Mouse (Mus musculus) testis, adult 2 months (tissue): ENCODE results near the gene Kank2. TPM values are rescaled to one million over a fixed set of nuclear protein-coding genes. Genes with fewer than 3 reads are reported as not detected.
"Not testable (repeated sequence)": the region's sequence is repeated elsewhere in the genome, so short reads cannot be mapped to it uniquely, and the experiment has no call there.

ENCODE experiments used
- H3K27ac ChIP-seq: fragments of 200-500 bp; 2 replicates; pipeline ENCODE4 v1.5.1; 2012; ENCODE audit warnings: low read depth, low read length; ENCODE audit not compliant: control insufficient read depth, insufficient read depth
- H3K27me3 ChIP-seq: fragments of 200-500 bp; 2 replicates; pipeline ENCODE4 v1.6.1; 2012; ENCODE audit warnings: mild to moderate bottlenecking, low read length, moderate library complexity; ENCODE audit not compliant: control insufficient read depth, insufficient read depth
- H3K36me3 ChIP-seq: fragments of 200-500 bp; 2 replicates; pipeline ENCODE4 v1.6.1; 2012; ENCODE audit warnings: mild to moderate bottlenecking, low read length; ENCODE audit not compliant: control insufficient read depth, insufficient read depth
- H3K4me1 ChIP-seq: fragments of 200-500 bp; 2 replicates; pipeline ENCODE4 v1.6.1; 2012; ENCODE audit warnings: low read length; ENCODE audit not compliant: control insufficient read depth, insufficient read depth
- H3K4me3 ChIP-seq: fragments of 200-500 bp; 2 replicates; pipeline ENCODE4 v1.5.1; 2012; ENCODE audit warnings: low read depth, mild to moderate bottlenecking, low read length, moderate library complexity, mixed read lengths; ENCODE audit not compliant: control insufficient read depth
- CTCF ChIP-seq: fragments of 200-500 bp; IDR thresholded peaks from 2 replicates; pipeline ENCODE4 v1.5.1; 2012; ENCODE audit warnings: low read depth, mild to moderate bottlenecking, inconsistent platforms, low read length, moderate library complexity; ENCODE audit not compliant: control insufficient read depth, insufficient read depth, insufficient replicate concordance
- POLR2A ChIP-seq: fragments of 200-500 bp; IDR thresholded peaks from 2 replicates; pipeline ENCODE4 v1.6.1; 2012; ENCODE audit warnings: low read depth, mild to moderate bottlenecking, inconsistent platforms, low read length, moderate library complexity; ENCODE audit not compliant: control insufficient read depth
- polyA plus RNA-seq: library from polyadenylated mRNA; depleted of rRNA; stranded (reverse); fragments of >200 nt; gene quantifications from 2 replicates; pipeline ENCODE4 v1.2.3, GENCODE M21; 2012

The Kank2 gene
- polyA plus RNA-seq, 1 experiment = 6.9 TPM

- peaks cover 2% of the 10 kb centered on the region for H3K4me1 ChIP-seq
- H3K4me3 ChIP-seq = no peak overlapping the region
- H3K27ac ChIP-seq = peak overlapping the region; percentile 9
- H3K27me3 ChIP-seq = no peaks in the 10 kb centered on the region
- TF ChIP-seq POLR2A (no peak), CTCF (no peak)
- H3K36me3 ChIP-seq = no peaks in the 10 kb centered on the region
These were observed 5.9 kb downstream of the Kank2 start for GRCm38 (mm10) chr9:21792644-21793043.

DNA sequence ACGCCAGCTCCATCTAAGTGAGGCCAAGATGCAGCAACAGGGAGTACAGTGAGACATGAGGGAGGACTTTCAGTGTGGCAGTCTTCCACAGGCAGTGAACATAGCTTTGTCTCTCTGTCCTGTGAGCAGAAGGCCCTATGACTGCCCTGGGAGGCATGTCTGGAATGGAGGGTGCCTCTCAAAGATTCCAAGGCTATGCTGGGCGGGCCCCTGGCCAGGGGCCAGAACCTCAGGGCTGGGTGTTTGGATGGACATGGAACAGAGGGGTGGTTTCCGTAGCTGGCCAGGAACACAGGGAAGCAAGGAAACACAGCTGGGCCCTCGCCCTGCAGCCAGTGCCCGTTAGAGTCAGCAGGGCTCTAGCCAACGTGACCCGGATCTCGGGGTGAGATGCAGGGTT, 6.7 kb downstream of the Kank2 start:
- Histone ChIP-seq H3K27me3 (no peaks in the 10 kb centered on the region), H3K27ac (peak overlapping the region; percentile 5), H3K36me3 (no peaks in the 10 kb centered on the region), H3K4me3 (no peak overlapping the region), H3K4me1 (no peaks in the 10 kb centered on the region)
- TF ChIP-seq CTCF = no peak
- no peak for TF ChIP-seq POLR2A

GRCm38 (mm10) chr9:21788234-21788633, 10.3 kb downstream of the Kank2 start:
- no peak for TF ChIP-seq POLR2A
- TF ChIP-seq CTCF = no peak
- Histone ChIP-seq H3K4me3 (no peak overlapping the region), H3K4me1 (peaks cover 3% of the 10 kb centered on the region; the same call in 1 of the 2 replicates), H3K27ac (no peak overlapping the region; the same call in 1 of the 2 replicates), H3K27me3 (no peaks in the 10 kb centered on the region), H3K36me3 (no peaks in the 10 kb centered on the region)

DNA sequence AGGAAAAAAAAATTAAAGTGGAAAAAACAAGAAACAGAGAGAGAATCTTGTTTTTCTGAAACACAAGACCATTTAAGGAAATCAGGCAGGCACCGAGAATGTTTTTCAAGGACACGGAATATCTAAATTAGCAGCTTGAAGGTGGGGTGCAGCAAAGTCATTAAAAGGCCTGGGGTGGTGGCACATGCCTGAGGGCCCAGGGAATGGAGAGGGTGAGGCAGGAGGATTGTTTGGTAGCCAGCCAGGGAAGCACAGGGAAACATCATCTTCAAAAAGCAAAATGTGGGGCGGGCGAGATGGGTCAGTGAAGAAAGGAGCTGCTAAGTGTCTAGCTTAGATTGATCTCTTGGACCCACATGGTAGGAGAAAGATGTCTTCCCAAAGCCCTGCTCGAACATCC, 10.9 kb downstream of the Kank2 start:
- Histone ChIP-seq H3K27me3 (no peaks in the 10 kb centered on the region), H3K36me3 (no peaks in the 10 kb centered on the region), H3K27ac (peak overlapping the region; percentile 67), H3K4me3 (no peak overlapping the region), H3K4me1 (peaks cover 3% of the 10 kb centered on the region; the same call in 1 of the 2 replicates)
- no peak for TF ChIP-seq CTCF
- TF ChIP-seq POLR2A = no peak

DNA sequence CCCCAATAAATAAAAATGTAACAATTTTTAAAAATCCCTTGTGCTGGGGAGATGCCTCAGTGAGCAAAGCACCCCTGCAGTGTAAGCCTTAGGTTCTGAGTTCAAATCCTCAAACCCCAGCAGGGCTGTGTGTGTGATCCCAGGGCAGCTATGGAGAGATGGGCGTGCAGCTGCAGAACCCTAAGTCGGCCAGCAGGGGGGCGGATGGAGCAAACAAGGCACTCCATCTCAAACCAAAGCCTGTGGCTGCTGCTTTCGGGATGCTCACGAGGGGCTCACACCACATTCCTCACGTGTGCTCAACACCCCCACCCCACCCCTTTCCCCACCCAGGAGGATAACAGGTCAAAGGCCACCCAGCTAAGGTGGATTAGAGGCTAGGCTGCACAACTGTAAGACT, 11.6 kb downstream of the Kank2 start:
- H3K27ac ChIP-seq = no peak overlapping the region; the same call in 1 of the 2 replicates
- no peak overlapping the region for H3K4me3 ChIP-seq
- no peaks in the 10 kb centered on the region for H3K27me3 ChIP-seq

DNA sequence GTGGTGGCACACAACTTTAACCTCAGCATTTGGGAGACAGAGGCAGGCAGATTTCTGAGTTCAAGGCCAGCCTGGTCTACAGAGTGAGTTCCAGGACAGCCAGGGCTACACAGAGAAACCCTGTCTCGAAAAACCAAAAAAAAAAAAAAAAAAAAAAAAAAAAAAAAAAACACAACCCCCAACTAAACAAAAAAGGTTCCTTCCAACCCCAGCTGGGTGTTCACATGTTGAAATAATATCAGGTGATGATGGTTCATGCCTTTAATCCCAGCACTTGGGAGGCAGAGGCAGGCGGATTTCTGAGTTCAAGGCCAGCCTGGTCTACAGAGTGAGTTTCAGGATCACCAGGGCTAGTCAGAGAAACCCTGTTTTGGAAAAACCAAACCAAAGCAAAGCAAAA, 12.2 kb downstream of the Kank2 start:
- not testable (repeated sequence) for H3K27me3 ChIP-seq, H3K27ac ChIP-seq, H3K36me3 ChIP-seq, H3K4me1 ChIP-seq, H3K4me3 ChIP-seq

More for the DNA sequence above, 11.6 kb downstream of the Kank2 start:
- Histone ChIP-seq H3K36me3 (no peaks in the 10 kb centered on the region), H3K4me1 (peaks cover 3% of the 10 kb centered on the region; the same call in 1 of the 2 replicates)
- TF ChIP-seq CTCF (peak; percentile 68), POLR2A (no peak)

DNA sequence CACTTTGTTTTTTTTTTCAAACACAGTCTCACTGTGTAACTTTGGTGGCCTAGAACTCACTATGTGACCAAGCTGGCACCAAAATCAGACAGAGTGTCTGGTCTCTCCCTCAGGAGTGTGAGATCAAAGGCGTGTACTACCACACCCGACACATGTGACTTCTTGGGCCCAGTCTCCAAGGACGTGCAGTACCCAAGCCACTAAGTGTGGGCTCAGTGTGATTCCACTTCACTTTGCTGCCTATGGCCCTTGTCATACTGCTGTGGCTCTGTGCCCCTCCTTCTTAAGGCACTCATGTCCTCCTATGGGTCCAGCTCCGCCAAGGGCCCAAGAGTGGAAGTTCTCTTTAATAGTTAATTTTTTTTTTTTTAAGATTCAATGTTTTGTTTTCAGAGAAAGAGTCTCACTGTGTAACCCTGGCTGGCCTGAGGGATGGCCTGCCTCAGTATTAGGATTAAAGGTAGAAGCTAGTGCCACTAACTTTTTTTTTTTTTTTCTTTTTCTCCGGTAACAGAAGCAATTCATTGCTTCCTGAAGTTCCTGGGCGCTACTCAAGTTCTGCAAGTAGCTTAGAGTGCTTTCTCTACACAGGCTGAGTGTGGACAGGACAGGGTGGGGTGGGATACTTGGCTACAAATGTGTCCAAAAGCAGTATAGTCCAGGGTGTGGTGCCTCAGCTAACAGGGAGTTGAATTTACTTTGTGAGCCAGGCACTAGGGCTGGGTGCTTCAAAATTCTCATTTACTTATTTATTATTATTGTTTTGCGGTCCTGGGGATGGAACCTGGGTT, 13.8 kb downstream of the Kank2 start:
- Histone ChIP-seq H3K4me3 (no peak overlapping the region), H3K4me1 (peaks cover 3% of the 10 kb centered on the region; the same call in 1 of the 2 replicates), H3K36me3 (no peaks in the 10 kb centered on the region), H3K27ac (no peak overlapping the region), H3K27me3 (no peaks in the 10 kb centered on the region)
- TF ChIP-seq CTCF (no peak), POLR2A (no peak)
